Mouse (Mus musculus) gastrocnemius, adult 8-10 months (tissue): Measurements from ENCODE around the gene Dpy19l1. TPM values are rescaled to one million over a fixed set of nuclear protein-coding genes. Genes with fewer than 3 reads are reported as not detected.

Experiments used
- DNase-seq, 2 experiments: peaks; one replicate each; pipeline ENCODE4 v3.0.0; 2022; ENCODE audit warnings: low spot score in 2 of 2
- total RNA-seq, 4 experiments: library from RNA; stranded (reverse); gene quantifications; 2 replicates each; pipeline ENCODE4 v1.2.4; 2022

Gene Dpy19l1
- total RNA-seq, 4 experiments from 2014 or later = 2.7 to 3.5 (median 3.2) TPM

GRCm38 (mm10) chr9:24472514-24472913 lies 30.4 kb downstream of the Dpy19l1 start:
- DNase-seq = no peak

GRCm38 (mm10) chr9:24470166-24470565 lies 32.8 kb downstream of the Dpy19l1 start:
- no peak for DNase-seq

GRCm38 (mm10) chr9:24467186-24467585 lies 35.8 kb downstream of the Dpy19l1 start:
- DNase-seq = no peak

GRCm38 (mm10) chr9:24466649-24467048 lies 36.3 kb downstream of the Dpy19l1 start:
- no peak for DNase-seq

- no peak for DNase-seq
These were observed 41.5 kb downstream of the Dpy19l1 start for GRCm38 (mm10) chr9:24461379-24461961.

- no peak for DNase-seq
These were observed 49.1 kb downstream of the Dpy19l1 start for GRCm38 (mm10) chr9:24453833-24454232.

GRCm38 (mm10) chr9:24450976-24451375 lies 52.0 kb downstream of the Dpy19l1 start:
- DNase-seq = no peak

GRCm38 (mm10) chr9:24450524-24450923 lies 52.4 kb downstream of the Dpy19l1 start:
- no peak for DNase-seq

- no peak for DNase-seq
These were observed 68.0 kb downstream of the Dpy19l1 start for GRCm38 (mm10) chr9:24434901-24435300.

- DNase-seq = no peak
These were observed 73.2 kb downstream of the Dpy19l1 start for GRCm38 (mm10) chr9:24429721-24430120.

- DNase-seq = no peak
These were observed 77.3 kb downstream of the Dpy19l1 start for GRCm38 (mm10) chr9:24425679-24426078.

- DNase-seq = no peak
These were observed 79.7 kb downstream of the Dpy19l1 start for GRCm38 (mm10) chr9:24423241-24423640.

- no peak for DNase-seq
These were observed 81.1 kb downstream of the Dpy19l1 start for GRCm38 (mm10) chr9:24421888-24422287.

- DNase-seq = no peak
These were observed 81.7 kb downstream of the Dpy19l1 start for GRCm38 (mm10) chr9:24421221-24421620.

GRCm38 (mm10) chr9:24420144-24420543 lies 82.8 kb downstream of the Dpy19l1 start:
- no peak for DNase-seq

GRCm38 (mm10) chr9:24418281-24418680 lies 84.7 kb downstream of the Dpy19l1 start:
- no peak for DNase-seq

- no peak for DNase-seq
These were observed 91.5 kb downstream of the Dpy19l1 start for GRCm38 (mm10) chr9:24411483-24411882.

GRCm38 (mm10) chr9:24410439-24410838 lies 92.5 kb downstream of the Dpy19l1 start:
- DNase-seq = no peak

GRCm38 (mm10) chr9:24407992-24408391 lies 94.9 kb downstream of the Dpy19l1 start:
- DNase-seq = no peak

GRCm38 (mm10) chr9:24394146-24394545 lies 108.8 kb downstream of the Dpy19l1 start:
- DNase-seq = no peak

- no peak for DNase-seq
These were observed 112.1 kb downstream of the Dpy19l1 start for GRCm38 (mm10) chr9:24390807-24391370.

GRCm38 (mm10) chr9:24387230-24387629 lies 115.7 kb downstream of the Dpy19l1 start:
- no peak for DNase-seq

GRCm38 (mm10) chr9:24379321-24379720 lies 123.6 kb downstream of the Dpy19l1 start:
- no peak for DNase-seq
